In the genomic region with DNA sequence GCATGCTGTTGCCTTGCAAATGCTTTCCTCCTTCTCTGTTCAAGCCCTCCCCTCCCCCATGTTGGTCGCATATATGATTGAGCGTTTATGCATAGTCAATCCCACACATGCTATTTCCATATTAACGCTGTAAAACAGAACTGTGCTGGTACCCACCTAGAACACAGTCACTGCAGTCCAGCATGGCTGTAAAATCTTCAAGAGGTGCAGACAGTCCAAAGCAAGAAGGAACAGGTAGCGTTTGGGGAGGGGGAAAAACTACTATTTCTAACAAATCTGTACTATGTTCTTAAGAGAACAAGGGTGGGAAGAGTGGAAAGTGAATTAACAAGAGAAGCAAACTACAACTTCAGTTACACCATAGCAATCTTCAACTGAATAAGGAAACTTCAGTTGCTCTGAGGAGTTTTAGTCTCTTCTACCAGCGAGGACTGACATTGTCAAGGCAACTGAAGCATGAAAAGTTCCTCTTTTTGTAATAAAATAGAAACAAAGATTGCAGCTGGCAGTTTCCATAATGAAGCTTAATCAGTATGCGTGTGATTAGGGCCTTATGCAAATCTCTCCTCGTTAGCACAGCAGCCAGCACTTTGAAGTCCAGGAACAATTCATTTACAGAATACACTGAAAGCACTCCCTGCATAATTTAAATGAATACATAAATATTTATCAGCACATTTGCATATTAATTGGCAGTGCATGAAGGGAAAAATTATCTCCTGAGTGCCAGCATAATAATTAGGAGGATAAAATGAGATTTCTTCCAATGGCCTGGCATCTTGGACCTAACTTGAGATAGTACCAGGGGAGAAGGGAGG, we compare ENCODE assay signal across 9 mouse cellular contexts.
DNase-seq lines count a peak whose midpoint lies in the region; ATAC-seq and TF ChIP-seq lines count a peak whose summit lies in the region.
"Had no signal": no experiment of that assay in that cellular context is flagged by ENCODE, and none has a peak within 500 bp of the region (broad histone marks: within the 10 kb centered on the region; RNA-seq: fewer than 3 reads in every experiment).

No protein-coding gene starts in this region.

- DNase-seq in lung, postnatal 25 days (ENCODE audit: low spot score), result peak; percentile 28
- DNase-seq in lung, postnatal 4 days, result no peak
- peak; percentile 50 to 70 for DNase-seq in spleen, adult 2 months (ENCODE audit: low read depth in 1 of 2, low spot score in 2 of 2)
- no peak for DNase-seq in kidney, adult 2 months
- no peak for DNase-seq in heart, postnatal 10 days
- DNase-seq in ovary, postnatal 14 days (ENCODE audit: low spot score), result no peak

- no peaks in the 10 kb centered on the region for H3K9me3 ChIP-seq in megakaryocyte, embryonic 14.5 days

- peak overlapping the region; percentile 67 for H3K4me3 ChIP-seq in megakaryocyte, embryonic 14.5 days (replicated peaks)
- H3K4me3 ChIP-seq in spleen, adult 2 months (ENCODE audit: extremely low read depth, insufficient read depth, insufficient read length), result peak overlapping the region; percentile 7
- H3K4me3 ChIP-seq in kidney, adult 2 months (ENCODE audit: insufficient read depth, low read depth, low read length), result no peak overlapping the region
- H3K4me3 ChIP-seq: erythroblast, embryonic 14.5 days had no signal

- peak; percentile 96 for ATAC-seq in granulocyte monocyte progenitor cell, adult 5-6 weeks (replicated peaks; ENCODE audit: poor library complexity, severe bottlenecking)

- WGBS in spleen, adult 2 months, result 15% methylated on average over 7 of the region's 7 CpGs
- 59% methylated on average over 7 of the region's 7 CpGs for WGBS in kidney, adult 2 months

- no peak for TF ChIP-seq CTCF in spleen, adult 2 months (IDR thresholded peaks at IDR 0.05; ENCODE audit: extremely low read depth, insufficient read depth, insufficient read length, insufficient replicate concordance)
- TF ChIP-seq CTCF in kidney, adult 2 months (conservative IDR thresholded peaks at IDR 0.05; ENCODE audit: insufficient read depth, insufficient read length, low read depth, low read length), result no peak

- TF ChIP-seq POLR2A in spleen, adult 2 months (IDR thresholded peaks at IDR 0.05; ENCODE audit: low read depth, low read length), result no peak
- TF ChIP-seq POLR2A in kidney, adult 2 months (IDR thresholded peaks at IDR 0.05; ENCODE audit: low read depth, low read length), result no peak

- no peaks in the 10 kb centered on the region for H3K27me3 ChIP-seq in megakaryocyte, embryonic 14.5 days (replicated peaks)
- H3K27me3 ChIP-seq in spleen, adult 2 months (ENCODE audit: control insufficient read depth, insufficient read depth, low read length), result no peaks in the 10 kb centered on the region
- H3K27me3 ChIP-seq in kidney, adult 2 months (replicated peaks; ENCODE audit: control insufficient read depth, insufficient read depth, low read length), result no peaks in the 10 kb centered on the region

- intact Hi-C loops in heart, postnatal 10 days (cut with DNase I), result no loop called here

- peaks cover 19% of the 10 kb centered on the region for H3K4me1 ChIP-seq in megakaryocyte, embryonic 14.5 days
- H3K4me1 ChIP-seq in spleen, adult 2 months (ENCODE audit: control insufficient read depth, insufficient read depth, insufficient read length), result peaks cover 2% of the 10 kb centered on the region
- H3K4me1 ChIP-seq in kidney, adult 2 months (ENCODE audit: control insufficient read depth, insufficient read depth, low read length), result peaks cover 3% of the 10 kb centered on the region; the same call in 1 of the 2 replicates

- H3K27ac ChIP-seq in spleen, adult 2 months (ENCODE audit: insufficient read depth, low read length), result peak overlapping the region; percentile 86
- H3K27ac ChIP-seq in kidney, adult 2 months (ENCODE audit: insufficient read depth, low read depth, low read length), result no peak overlapping the region

- peaks cover 2% of the 10 kb centered on the region for H3K36me3 ChIP-seq in megakaryocyte, embryonic 14.5 days (replicated peaks; ENCODE audit: low read length)
- no peaks in the 10 kb centered on the region; the same call in 1 of the 2 replicates for H3K36me3 ChIP-seq in spleen, adult 2 months (ENCODE audit: control insufficient read depth, insufficient read depth, low read length)
- no peaks in the 10 kb centered on the region for H3K36me3 ChIP-seq in kidney, adult 2 months (ENCODE audit: control insufficient read depth, insufficient read depth, low read length)

Comparison
In these comparisons a context has a peak if more than half of its experiments do, and no peak if none do; other contexts are left out.
1. DNase-seq: peak in lung, postnatal 25 days (single experiment) and spleen, adult 2 months (2 of 2); none in lung, postnatal 4 days (0 of 2), kidney, adult 2 months (single experiment), heart, postnatal 10 days (0 of 2) and ovary, postnatal 14 days (single experiment).